ENCODE assay signal across 17 mouse cellular contexts in the genomic region with DNA sequence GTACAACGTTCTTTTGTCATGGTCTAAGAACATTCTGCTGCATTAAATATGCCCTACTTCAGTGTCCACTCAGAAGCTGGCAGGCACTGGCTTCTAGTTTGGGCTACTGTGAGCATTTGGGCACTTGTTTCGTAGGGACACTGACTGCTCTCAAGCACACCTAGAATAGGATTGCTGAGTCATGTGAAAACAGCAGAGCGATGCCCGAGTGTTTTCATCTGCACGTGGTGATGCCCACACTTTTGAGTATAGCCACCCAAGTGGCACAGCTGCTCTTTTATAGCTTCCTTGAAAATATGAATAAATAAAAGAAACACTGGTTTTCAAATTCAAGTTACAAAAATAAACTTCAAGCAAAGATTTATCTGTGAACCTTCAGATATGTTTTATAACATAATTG. TPM values are rescaled to one million over a fixed set of nuclear protein-coding genes. Genes with fewer than 3 reads are reported as not detected.
DNase-seq lines count a peak whose midpoint lies in the region; ATAC-seq lines count a peak whose summit lies in the region.
"Had no signal": no experiment of that assay in that cellular context is flagged by ENCODE, and none has a peak within 500 bp of the region (broad histone marks: within the 10 kb centered on the region; RNA-seq: fewer than 3 reads in every experiment).

No protein-coding gene starts in this region.

- H3K4me1 ChIP-seq in kidney, embryonic 15.5 days, result peaks cover 26% of the 10 kb centered on the region
- H3K4me1 ChIP-seq: hindbrain, embryonic 15.5 days had no signal

- peaks cover 66% of the 10 kb centered on the region for H3K36me3 ChIP-seq in kidney, embryonic 15.5 days

- H3K27me3 ChIP-seq in kidney, embryonic 15.5 days, result no peaks in the 10 kb centered on the region
- H3K27me3 ChIP-seq: embryonic facial prominence, embryonic 12.5 days; heart, embryonic 12.5 days; hindbrain, embryonic 15.5 days had no signal

- no peak overlapping the region for H3K4me3 ChIP-seq in kidney, embryonic 15.5 days (replicated peaks)
- H3K4me3 ChIP-seq: embryonic facial prominence, embryonic 12.5 days; heart, embryonic 12.5 days; hindbrain, embryonic 10.5 days; hindbrain, embryonic 15.5 days had no signal

- no peak overlapping the region for H3K27ac ChIP-seq in kidney, embryonic 15.5 days
- H3K27ac ChIP-seq: embryonic facial prominence, embryonic 12.5 days; hindbrain, embryonic 10.5 days; hindbrain, embryonic 15.5 days had no signal

- no peaks in the 10 kb centered on the region for H3K9me3 ChIP-seq in kidney, embryonic 15.5 days (replicated peaks)
- H3K9me3 ChIP-seq: embryonic facial prominence, embryonic 12.5 days; heart, embryonic 12.5 days; hindbrain, embryonic 10.5 days; hindbrain, embryonic 15.5 days had no signal

- H3K9ac ChIP-seq in kidney, embryonic 15.5 days, result no peak overlapping the region
- H3K9ac ChIP-seq: embryonic facial prominence, embryonic 12.5 days; heart, embryonic 12.5 days; hindbrain, embryonic 15.5 days had no signal

- WGBS in kidney, embryonic 15.5 days, result 84% methylated on average over 5 of the region's 5 CpGs

- peak; percentile 11 to 33 for DNase-seq in left cerebral cortex, adult 18-20 months (ENCODE audit: low spot score in 2 of 2)
- DNase-seq in left cerebral cortex, adult 11 months (ENCODE audit: low spot score), result no peak
- DNase-seq in right cerebral cortex, adult 2 months (ENCODE audit: low spot score in 2 of 2), result peak; percentile 28 to 50
- no peak for DNase-seq in right cerebral cortex, postnatal 4 days
- DNase-seq in left cerebral cortex, postnatal 14 days (ENCODE audit: low spot score in 2 of 2), result peak; percentile 25 to 52
- no peak for DNase-seq in layer of hippocampus, adult 9-10 months (ENCODE audit: low spot score)
- DNase-seq: adrenal gland, postnatal 10 days; cerebellum, adult 11-12 months; cerebellum, adult 9-10 months; cerebellum, postnatal 25 days; gastrocnemius, postnatal 25 days had no signal

- no peak overlapping the region for H3K4me2 ChIP-seq in kidney, embryonic 15.5 days
- H3K4me2 ChIP-seq: embryonic facial prominence, embryonic 12.5 days; heart, embryonic 12.5 days; hindbrain, embryonic 15.5 days had no signal

- no peak for ATAC-seq in kidney, embryonic 15.5 days (replicated peaks; ENCODE audit: low FRiP score)
- ATAC-seq: forebrain, embryonic 16.5 days had no signal

- intact Hi-C loops in left cerebral cortex, postnatal 14 days (cut with DNase I), result no loop called here

RNA-seq across cellular contexts. Expression of a gene that starts 56.8 kb away (rescaled TPM):
- 100 to 1,000 TPM; 200 to 219 TPM for total RNA-seq in left cerebral cortex, adult 18-20 months (2021)
- 100 to 1,000 TPM; 199 TPM for total RNA-seq in left cerebral cortex, postnatal 14 days (2021)
- 130 and 137 TPM in 2 replicates for polyA plus RNA-seq in kidney, embryonic 15.5 days (2015; fragmentation: Nextera tagmentation; extraction: Ambion mirVana)

Comparison
In these comparisons a context has a peak if more than half of its experiments do, and no peak if none do; other contexts are left out.
1. DNase-seq: peak in left cerebral cortex, adult 18-20 months (2 of 2), right cerebral cortex, adult 2 months (2 of 2) and left cerebral cortex, postnatal 14 days (2 of 2); none in left cerebral cortex, adult 11 months (single experiment), right cerebral cortex, postnatal 4 days (single experiment) and layer of hippocampus, adult 9-10 months (single experiment).